Mouse (Mus musculus): ENCODE data around the gene Adamts4.

- TF ChIP-seq ZC3H11A (IDR thresholded peaks at IDR 0.05; ENCODE audit: borderline replicate concordance, low read depth, low read length), result no peak; the same call in 1 of the 2 replicates
- TF ChIP-seq CHD2 (IDR thresholded peaks at IDR 0.05; ENCODE audit: low read depth, low read length), result 0 out of 2 replicates have a peak, but pooled peaks have one; percentile 36
- no peak for TF ChIP-seq MAFK (IDR thresholded peaks at IDR 0.05; ENCODE audit: insufficient read depth, low read depth, low read length)
These were observed 3.3 kb upstream of the Adamts4 start for GRCm38 (mm10) chr1:171246709-171247452.
